Mouse (Mus musculus): ENCODE measurements around the gene D930048N14Rik. TPM values are rescaled to one million over a fixed set of nuclear protein-coding genes. Genes with fewer than 3 reads are reported as not detected.
A peak's percentile ranks its signal among the peaks of the same experiment; 100 is the strongest.
"Not testable (repeated sequence)": the region's sequence is repeated elsewhere in the genome, so short reads cannot be mapped to it uniquely, and the experiment has no call there.

Gene D930048N14Rik
- polyA plus RNA-seq, 1 experiment from 2014 or later: 1.00 TPM

- Histone ChIP-seq H3K27me3 (no peaks in the 10 kb centered on the region), H3K4me1 (replicated peaks) (peaks cover 20% of the 10 kb centered on the region), H3K9me3 (replicated peaks) (no peaks in the 10 kb centered on the region), H3K9ac (no peak overlapping the region), H3K4me2 (no peak overlapping the region), H3K27ac (no peak overlapping the region), H3K4me3 (no peak overlapping the region), H3K36me3 (no peaks in the 10 kb centered on the region)
- 88% methylated on average over 3 of the region's 3 CpGs for WGBS
- ATAC-seq (replicated peaks; ENCODE audit: insufficient number of reproducible peaks, insufficient read depth, low FRiP score, low read depth): no peak
Measured at GRCm38 (mm10) chr11:51654891-51655290, 4.1 kb downstream of the D930048N14Rik start.

DNA sequence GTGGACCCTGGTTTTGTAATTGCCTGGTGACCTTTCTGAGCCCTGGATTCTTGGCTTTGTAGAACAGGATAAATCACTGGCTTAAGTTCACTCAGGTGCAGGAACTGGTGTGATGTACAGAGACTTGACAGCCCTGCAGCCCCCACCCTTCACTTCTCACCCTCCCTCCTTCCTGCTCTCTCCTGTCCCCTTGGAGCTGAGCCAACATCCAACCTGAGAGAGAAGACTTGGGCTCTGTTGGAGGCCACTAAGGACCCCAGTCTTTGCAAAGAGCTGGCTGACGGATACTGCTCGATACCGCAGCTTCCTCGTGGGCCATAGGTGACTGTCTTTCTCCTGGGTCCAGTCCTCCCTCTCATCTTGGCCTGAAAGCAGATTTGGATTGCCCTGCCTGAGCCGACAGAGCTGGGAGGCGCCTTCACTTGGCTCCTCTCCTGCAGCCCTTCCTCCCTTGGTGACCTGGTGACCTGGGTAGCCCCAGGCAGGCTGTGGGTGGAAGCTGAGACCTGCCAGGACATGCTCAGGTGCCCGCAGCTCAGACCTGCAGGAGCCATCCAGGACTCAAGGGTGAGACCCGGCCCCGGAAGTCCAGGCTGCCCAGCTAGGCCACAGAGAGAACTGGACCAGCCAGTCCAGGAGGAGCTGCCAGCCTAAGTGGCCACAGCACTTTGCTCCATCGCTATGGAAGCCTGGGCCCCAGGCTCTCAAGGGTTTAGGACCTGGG, 6.2 kb downstream of the D930048N14Rik start:
- WGBS: 82% methylated on average over 10 of the region's 10 CpGs
- no peaks in the 10 kb centered on the region for H3K36me3 ChIP-seq
- no peak overlapping the region for H3K4me2 ChIP-seq
- no peak overlapping the region for H3K27ac ChIP-seq
- ATAC-seq (replicated peaks; ENCODE audit: insufficient number of reproducible peaks, insufficient read depth, low FRiP score, low read depth): no peak
- no peak overlapping the region for H3K9ac ChIP-seq
- H3K27me3 ChIP-seq: no peaks in the 10 kb centered on the region
- no peaks in the 10 kb centered on the region for H3K9me3 ChIP-seq (replicated peaks)
- no peak overlapping the region for H3K4me3 ChIP-seq
- H3K4me1 ChIP-seq (replicated peaks): peaks cover 8% of the 10 kb centered on the region

GRCm38 (mm10) chr11:51658291-51658690, 7.5 kb downstream of the D930048N14Rik start:
- no peak for ATAC-seq (replicated peaks; ENCODE audit: insufficient number of reproducible peaks, insufficient read depth, low FRiP score, low read depth)

GRCm38 (mm10) chr11:51658705-51659104, 8.0 kb downstream of the D930048N14Rik start:
- no peak overlapping the region for H3K9ac ChIP-seq
- H3K9me3 ChIP-seq (replicated peaks): no peaks in the 10 kb centered on the region
- ATAC-seq (replicated peaks; ENCODE audit: insufficient number of reproducible peaks, insufficient read depth, low FRiP score, low read depth): 0 out of 2 replicates have a peak, but pooled peaks have one; percentile 21
- H3K27ac ChIP-seq: no peak overlapping the region
- H3K4me2 ChIP-seq: no peak overlapping the region
- WGBS: 43% methylated on average over 6 of the region's 6 CpGs
- H3K4me1 ChIP-seq (replicated peaks): peaks cover 8% of the 10 kb centered on the region
- H3K36me3 ChIP-seq: no peaks in the 10 kb centered on the region
- no peak overlapping the region for H3K4me3 ChIP-seq
- H3K27me3 ChIP-seq: no peaks in the 10 kb centered on the region

More at GRCm38 (mm10) chr11:51658291-51658690, 7.5 kb downstream of the D930048N14Rik start:
- Histone ChIP-seq H3K4me3 (no peak overlapping the region), H3K36me3 (no peaks in the 10 kb centered on the region), H3K9me3 (replicated peaks) (no peaks in the 10 kb centered on the region), H3K27me3 (no peaks in the 10 kb centered on the region), H3K9ac (no peak overlapping the region), H3K4me2 (no peak overlapping the region), H3K4me1 (replicated peaks) (peaks cover 8% of the 10 kb centered on the region), H3K27ac (no peak overlapping the region)
- 49% methylated on average over 7 of the region's 7 CpGs for WGBS

- ATAC-seq (replicated peaks; ENCODE audit: insufficient number of reproducible peaks, insufficient read depth, low FRiP score, low read depth): no peak
- Histone ChIP-seq H3K4me2 (no peak overlapping the region), H3K4me3 (no peak overlapping the region), H3K4me1 (replicated peaks) (peaks cover 8% of the 10 kb centered on the region), H3K9ac (no peak overlapping the region), H3K9me3 (replicated peaks) (no peaks in the 10 kb centered on the region), H3K36me3 (no peaks in the 10 kb centered on the region), H3K27me3 (no peaks in the 10 kb centered on the region), H3K27ac (no peak overlapping the region)
- WGBS: 82% methylated on average over 16 of the region's 16 CpGs
Measured at GRCm38 (mm10) chr11:51661867-51662365, 11.2 kb downstream of the D930048N14Rik start.

- Histone ChIP-seq H3K4me1 (replicated peaks) (peaks cover 8% of the 10 kb centered on the region), H3K27ac (no peak overlapping the region), H3K4me2 (no peak overlapping the region), H3K27me3 (no peaks in the 10 kb centered on the region), H3K36me3 (no peaks in the 10 kb centered on the region), H3K4me3 (no peak overlapping the region), H3K9me3 (replicated peaks) (no peaks in the 10 kb centered on the region), H3K9ac (no peak overlapping the region)
- 73% methylated on average over 7 of the region's 7 CpGs for WGBS
- ATAC-seq (replicated peaks; ENCODE audit: insufficient number of reproducible peaks, insufficient read depth, low FRiP score, low read depth): no peak
Measured at GRCm38 (mm10) chr11:51662632-51663031, 11.9 kb downstream of the D930048N14Rik start.

GRCm38 (mm10) chr11:51664747-51665146, 14.0 kb downstream of the D930048N14Rik start:
- H3K27ac ChIP-seq; H3K4me1 ChIP-seq (replicated peaks); ATAC-seq (replicated peaks; ENCODE audit: insufficient number of reproducible peaks, insufficient read depth, low FRiP score, low read depth); H3K4me2 ChIP-seq; H3K36me3 ChIP-seq; H3K9ac ChIP-seq; H3K27me3 ChIP-seq; H3K4me3 ChIP-seq; H3K9me3 ChIP-seq (replicated peaks): not testable (repeated sequence)
- WGBS: 91% methylated on average over 7 of the region's 7 CpGs

DNA sequence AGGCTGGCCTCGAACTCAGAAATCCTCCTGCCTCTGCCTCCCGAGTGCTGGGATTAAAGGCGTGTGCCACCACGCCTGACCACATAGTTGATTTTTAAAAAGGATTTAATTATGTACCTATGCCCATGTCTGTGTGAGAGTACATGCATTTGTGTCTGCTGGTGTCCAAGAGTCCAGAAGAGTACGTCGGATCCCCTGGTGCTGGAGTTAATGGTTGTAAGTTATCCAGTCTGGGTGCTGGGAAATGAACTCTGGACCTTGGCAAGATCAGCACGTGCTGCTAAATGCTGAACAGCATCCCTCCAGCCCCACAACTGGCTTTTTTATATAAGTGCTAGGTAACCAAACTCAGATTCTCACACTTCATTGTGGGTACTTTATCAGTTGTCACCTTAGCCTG, 20.1 kb downstream of the D930048N14Rik start:
- ATAC-seq (replicated peaks; ENCODE audit: insufficient number of reproducible peaks, insufficient read depth, low FRiP score, low read depth): no peak
- 87% methylated on average over 7 of the region's 7 CpGs for WGBS

GRCm38 (mm10) chr11:51671376-51671775, 20.6 kb downstream of the D930048N14Rik start:
- Histone ChIP-seq H3K36me3 (no peaks in the 10 kb centered on the region), H3K27me3 (no peaks in the 10 kb centered on the region)
- ATAC-seq (replicated peaks; ENCODE audit: insufficient number of reproducible peaks, insufficient read depth, low FRiP score, low read depth): no peak

More for the DNA sequence above, 20.1 kb downstream of the D930048N14Rik start:
- Histone ChIP-seq H3K4me3 (no peak overlapping the region), H3K27me3 (no peaks in the 10 kb centered on the region), H3K27ac (no peak overlapping the region), H3K9ac (no peak overlapping the region), H3K9me3 (replicated peaks) (no peaks in the 10 kb centered on the region), H3K36me3 (no peaks in the 10 kb centered on the region), H3K4me1 (replicated peaks) (no peaks in the 10 kb centered on the region), H3K4me2 (no peak overlapping the region)

GRCm38 (mm10) chr11:51673291-51673690, 22.5 kb downstream of the D930048N14Rik start:
- ATAC-seq (replicated peaks; ENCODE audit: insufficient number of reproducible peaks, insufficient read depth, low FRiP score, low read depth): no peak
- H3K27me3 ChIP-seq: no peaks in the 10 kb centered on the region
- no peaks in the 10 kb centered on the region for H3K9me3 ChIP-seq (replicated peaks)
- H3K9ac ChIP-seq: no peak overlapping the region
- H3K4me2 ChIP-seq: no peak overlapping the region
- 84% methylated on average over 9 of the region's 9 CpGs for WGBS
- H3K4me1 ChIP-seq (replicated peaks): no peaks in the 10 kb centered on the region
- H3K36me3 ChIP-seq: no peaks in the 10 kb centered on the region
- H3K27ac ChIP-seq: no peak overlapping the region
- H3K4me3 ChIP-seq: no peak overlapping the region

More at GRCm38 (mm10) chr11:51671376-51671775, 20.6 kb downstream of the D930048N14Rik start:
- Histone ChIP-seq H3K9ac (no peak overlapping the region), H3K4me3 (no peak overlapping the region), H3K4me2 (no peak overlapping the region), H3K4me1 (replicated peaks) (no peaks in the 10 kb centered on the region), H3K9me3 (replicated peaks) (no peaks in the 10 kb centered on the region), H3K27ac (no peak overlapping the region)
- 56% methylated on average over 2 of the region's 2 CpGs for WGBS

DNA sequence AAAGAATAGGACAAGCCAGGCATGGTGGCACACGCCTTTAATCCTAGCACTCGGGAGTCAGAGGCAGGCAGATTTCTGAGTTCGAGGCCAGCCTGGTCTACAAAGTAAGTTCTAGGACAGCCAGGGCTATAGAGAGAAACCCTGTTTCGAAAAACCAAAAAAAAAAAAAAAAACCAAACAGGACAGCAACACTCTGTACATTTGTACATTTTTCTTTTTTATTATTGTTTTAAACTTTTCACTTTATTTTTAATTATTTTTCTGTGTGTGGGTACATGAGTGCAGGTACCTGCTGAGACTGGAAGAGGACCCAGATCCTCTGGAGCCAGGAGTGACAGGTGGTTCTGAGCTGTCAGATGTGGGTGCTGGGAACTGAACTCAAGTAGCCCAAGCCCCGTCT, 24.6 kb downstream of the D930048N14Rik start:
- no peaks in the 10 kb centered on the region for H3K9me3 ChIP-seq (replicated peaks)

More for the DNA sequence above, 24.6 kb downstream of the D930048N14Rik start:
- no peak overlapping the region for H3K4me3 ChIP-seq
- no peak for ATAC-seq (replicated peaks; ENCODE audit: insufficient number of reproducible peaks, insufficient read depth, low FRiP score, low read depth)
- H3K27me3 ChIP-seq: no peaks in the 10 kb centered on the region
- 66% methylated on average over 5 of the region's 5 CpGs for WGBS
- no peak overlapping the region for H3K9ac ChIP-seq
- no peak overlapping the region for H3K4me2 ChIP-seq
- no peaks in the 10 kb centered on the region for H3K36me3 ChIP-seq
- H3K4me1 ChIP-seq (replicated peaks): no peaks in the 10 kb centered on the region
- H3K27ac ChIP-seq: no peak overlapping the region

All from heart, embryonic 15.5 days (tissue).